Mouse (Mus musculus): ENCODE data around the gene G6pc3. TPM values are rescaled to one million over a fixed set of nuclear protein-coding genes. Genes with fewer than 3 reads are reported as not detected.

The G6pc3 gene
- polyA plus RNA-seq, 1 experiment from 2014 or later = 30.0 TPM

DNA sequence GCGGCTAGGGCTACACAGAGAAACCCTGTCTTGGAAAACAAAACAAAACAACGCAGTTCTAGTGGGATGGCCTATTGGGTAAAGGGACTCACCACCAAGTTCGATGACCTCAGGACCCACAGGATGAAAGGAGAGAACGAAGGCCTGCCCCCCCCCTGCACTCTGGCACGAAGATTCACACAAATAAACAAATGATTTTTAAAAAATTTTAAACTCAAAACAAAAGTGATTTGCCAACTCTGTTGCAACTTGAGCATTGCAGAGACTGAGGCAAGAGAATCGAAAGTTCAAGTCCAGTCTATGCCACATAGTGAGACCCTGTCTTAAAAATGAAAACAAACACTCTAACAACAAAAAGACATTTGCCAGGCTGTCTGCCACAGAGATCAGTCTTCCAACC, 51.2 kb downstream of the G6pc3 start:
- 92% methylated on average over 6 of the region's 6 CpGs for WGBS
- H3K9me3 ChIP-seq (ENCODE audit: control insufficient read depth, low read length) = no peaks in the 10 kb centered on the region
- H3K4me2 ChIP-seq (ENCODE audit: low read depth) = no peak overlapping the region
- H3K4me3 ChIP-seq (ENCODE audit: low read depth, low read length) = no peak overlapping the region
- H3K27ac ChIP-seq (ENCODE audit: low read depth, low read length) = no peak overlapping the region
- H3K4me1 ChIP-seq (ENCODE audit: control insufficient read depth, insufficient read depth, low read length) = peaks cover 8% of the 10 kb centered on the region; the same call in 1 of the 2 replicates
- H3K9ac ChIP-seq (ENCODE audit: low read length) = no peak overlapping the region
- ATAC-seq (ENCODE audit: insufficient read depth, low FRiP score, low TSS enrichment) = no peak
- H3K36me3 ChIP-seq (ENCODE audit: control insufficient read depth, insufficient read depth, low read length) = no peaks in the 10 kb centered on the region
- H3K27me3 ChIP-seq (ENCODE audit: control insufficient read depth, insufficient read depth, low read length) = no peaks in the 10 kb centered on the region
- DNase-seq (ENCODE audit: low spot score) = no peak

DNA sequence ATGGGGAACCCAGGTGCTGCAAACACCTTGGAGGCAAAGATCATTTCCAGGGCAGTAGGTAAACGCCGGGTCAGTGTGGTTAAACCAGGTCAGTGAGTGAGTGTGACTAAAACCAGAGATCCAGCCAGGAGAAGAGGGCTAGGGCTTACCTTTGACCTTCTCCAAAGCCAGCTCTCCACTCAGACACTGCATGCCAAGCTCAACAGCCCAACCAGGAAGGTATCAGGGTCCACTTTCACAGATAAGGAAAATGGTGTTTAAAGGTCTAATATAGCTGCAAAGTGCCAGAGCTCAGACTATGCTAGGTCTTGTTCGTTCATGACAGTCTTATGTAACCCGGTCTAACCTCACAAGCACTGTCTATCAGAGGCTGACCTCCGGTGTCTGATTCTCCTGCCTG, 51.8 kb downstream of the G6pc3 start:
- Histone ChIP-seq H3K4me3 (ENCODE audit: low read depth, low read length) (no peak overlapping the region), H3K9ac (ENCODE audit: low read length) (no peak overlapping the region), H3K4me1 (ENCODE audit: control insufficient read depth, insufficient read depth, low read length) (peaks cover 8% of the 10 kb centered on the region; the same call in 1 of the 2 replicates), H3K27ac (ENCODE audit: low read depth, low read length) (no peak overlapping the region), H3K4me2 (ENCODE audit: low read depth) (no peak overlapping the region), H3K27me3 (ENCODE audit: control insufficient read depth, insufficient read depth, low read length) (no peaks in the 10 kb centered on the region), H3K9me3 (ENCODE audit: control insufficient read depth, low read length) (no peaks in the 10 kb centered on the region), H3K36me3 (ENCODE audit: control insufficient read depth, insufficient read depth, low read length) (no peaks in the 10 kb centered on the region)
- no peak for DNase-seq (ENCODE audit: low spot score)
- no peak for ATAC-seq (ENCODE audit: insufficient read depth, low FRiP score, low TSS enrichment)
- WGBS = 91% methylated on average over 5 of the region's 5 CpGs

DNA sequence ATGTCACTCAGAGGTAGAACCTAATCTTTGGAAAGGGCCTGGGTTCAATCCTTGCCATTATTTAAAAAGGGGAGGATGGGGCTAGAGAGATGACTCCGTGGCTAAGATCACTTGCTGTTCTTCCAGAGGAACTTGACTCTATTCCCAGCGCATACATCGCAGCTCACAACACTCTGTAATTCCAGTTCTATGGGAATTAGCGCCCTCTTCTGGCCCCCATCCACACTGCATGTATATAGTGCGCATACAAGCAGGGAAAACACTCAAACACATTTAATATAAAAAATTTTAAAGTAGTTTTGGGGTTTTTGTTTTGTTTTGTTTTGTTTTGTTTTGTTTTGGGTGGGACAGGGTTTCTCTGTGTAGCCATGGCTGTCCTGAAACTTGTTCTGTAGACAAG, 52.5 kb downstream of the G6pc3 start:
- DNase-seq (ENCODE audit: low spot score) (no peak), ATAC-seq (ENCODE audit: insufficient read depth, low FRiP score, low TSS enrichment) (no peak)
- no peaks in the 10 kb centered on the region for H3K36me3 ChIP-seq (ENCODE audit: control insufficient read depth, insufficient read depth, low read length)
- no peak overlapping the region for H3K9ac ChIP-seq (ENCODE audit: low read length)
- WGBS = 51% methylated on average over 5 of the region's 5 CpGs
- no peaks in the 10 kb centered on the region for H3K9me3 ChIP-seq (ENCODE audit: control insufficient read depth, low read length)
- no peak overlapping the region for H3K4me3 ChIP-seq (ENCODE audit: low read depth, low read length)
- H3K4me1 ChIP-seq (ENCODE audit: control insufficient read depth, insufficient read depth, low read length) = peaks cover 8% of the 10 kb centered on the region; the same call in 1 of the 2 replicates
- H3K4me2 ChIP-seq (ENCODE audit: low read depth) = no peak overlapping the region
- no peaks in the 10 kb centered on the region for H3K27me3 ChIP-seq (ENCODE audit: control insufficient read depth, insufficient read depth, low read length)
- H3K27ac ChIP-seq (ENCODE audit: low read depth, low read length) = no peak overlapping the region

Small RNA genes within 50 kb of the gene (microRNA-seq; reads per million reads assigned to microRNA genes)
- 0.78 reads per million for gene Mir8101

Other genes starting within 250 kb of the G6pc3 start
- not detected in 2 replicates for gene Sost, start 222.6 kb upstream of the G6pc3 start, polyA plus RNA-seq (2014; fragmentation: Nextera tagmentation; extraction: Ambion mirVana)
- not detected in 2 replicates for gene Cfap97d1, start 205.3 kb upstream of the G6pc3 start, polyA plus RNA-seq (2014; fragmentation: Nextera tagmentation; extraction: Ambion mirVana)
- gene Dusp3, start 202.6 kb upstream of the G6pc3 start, polyA plus RNA-seq (2014; fragmentation: Nextera tagmentation; extraction: Ambion mirVana) = 14.0 and 15.3 TPM in 2 replicates
- gene Mpp3, start 161.2 kb upstream of the G6pc3 start, polyA plus RNA-seq (2014; fragmentation: Nextera tagmentation; extraction: Ambion mirVana) = 28.1 and 35.1 TPM in 2 replicates
- gene Cd300lg, start 148.1 kb upstream of the G6pc3 start, polyA plus RNA-seq (2014; fragmentation: Nextera tagmentation; extraction: Ambion mirVana) = 0.12 and 0.26 TPM in 2 replicates
- gene Mpp2, start 101.1 kb upstream of the G6pc3 start, polyA plus RNA-seq (2014; fragmentation: Nextera tagmentation; extraction: Ambion mirVana) = 15.8 and 16.2 TPM in 2 replicates
- not detected in 2 replicates for gene Ppy, start 88.3 kb upstream of the G6pc3 start, polyA plus RNA-seq (2014; fragmentation: Nextera tagmentation; extraction: Ambion mirVana)
- 1.0 TPM in 1 of 2 replicates, not detected in the other for gene Pyy, start 81.8 kb upstream of the G6pc3 start, polyA plus RNA-seq (2014; fragmentation: Nextera tagmentation; extraction: Ambion mirVana)
- not detected in 2 replicates for gene Nags, start 44.1 kb upstream of the G6pc3 start, polyA plus RNA-seq (2014; fragmentation: Nextera tagmentation; extraction: Ambion mirVana)
- gene Tmem101, start 33.2 kb upstream of the G6pc3 start, polyA plus RNA-seq (2014; fragmentation: Nextera tagmentation; extraction: Ambion mirVana) = 34.2 and 34.9 TPM in 2 replicates
- gene Lsm12, start 4.3 kb upstream of the G6pc3 start, polyA plus RNA-seq (2014; fragmentation: Nextera tagmentation; extraction: Ambion mirVana) = 74.2 and 81.9 TPM in 2 replicates
- 41.1 and 42.7 TPM in 2 replicates for gene Hdac5, start 40.5 kb downstream of the G6pc3 start, polyA plus RNA-seq (2014; fragmentation: Nextera tagmentation; extraction: Ambion mirVana)
- gene BC030867, start 59.3 kb downstream of the G6pc3 start, polyA plus RNA-seq (2014; fragmentation: Nextera tagmentation; extraction: Ambion mirVana) = 17.9 and 18.6 TPM in 2 replicates
- not detected in 2 replicates for gene Asb16, start 79.1 kb downstream of the G6pc3 start, polyA plus RNA-seq (2014; fragmentation: Nextera tagmentation; extraction: Ambion mirVana)
- 61.7 and 64.5 TPM in 2 replicates for gene Tmub2, start 95.3 kb downstream of the G6pc3 start, polyA plus RNA-seq (2014; fragmentation: Nextera tagmentation; extraction: Ambion mirVana)
- 18.8 and 20.0 TPM in 2 replicates for gene Atxn7l3, start 107.0 kb downstream of the G6pc3 start, polyA plus RNA-seq (2014; fragmentation: Nextera tagmentation; extraction: Ambion mirVana)
- gene Ubtf, start 130.1 kb downstream of the G6pc3 start, polyA plus RNA-seq (2014; fragmentation: Nextera tagmentation; extraction: Ambion mirVana) = 86.0 and 93.2 TPM in 2 replicates
- gene Slc4a1, start 176.6 kb downstream of the G6pc3 start, polyA plus RNA-seq (2014; fragmentation: Nextera tagmentation; extraction: Ambion mirVana) = 26.6 and 28.4 TPM in 2 replicates
- 46.7 and 51.5 TPM in 2 replicates for gene Rundc3a, start 203.8 kb downstream of the G6pc3 start, polyA plus RNA-seq (2014; fragmentation: Nextera tagmentation; extraction: Ambion mirVana)
- gene Slc25a39, start 218.3 kb downstream of the G6pc3 start, polyA plus RNA-seq (2014; fragmentation: Nextera tagmentation; extraction: Ambion mirVana) = 174 and 184 TPM in 2 replicates
- 54.2 and 54.8 TPM in 2 replicates for gene Grn, start 240.7 kb downstream of the G6pc3 start, polyA plus RNA-seq (2014; fragmentation: Nextera tagmentation; extraction: Ambion mirVana)